In the genomic region with DNA sequence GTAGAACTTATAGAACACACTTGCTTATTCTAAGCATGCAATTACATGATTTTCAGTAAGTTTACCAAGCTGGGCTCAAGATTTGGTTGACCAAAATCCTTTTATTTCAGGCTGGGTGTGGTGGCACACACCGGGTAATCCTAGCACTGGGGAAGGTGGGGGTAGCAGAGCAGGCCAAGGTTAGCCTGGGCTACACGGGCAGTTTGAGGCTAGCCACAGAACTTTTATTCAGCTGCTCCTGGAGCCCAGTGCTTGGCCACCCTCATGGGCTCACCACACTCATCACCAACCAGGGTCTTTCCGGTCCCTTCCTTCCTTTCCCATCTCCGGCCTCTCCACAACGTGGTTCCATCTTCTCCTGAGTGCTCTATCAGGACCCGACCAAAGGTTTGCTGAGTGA, we compare ENCODE assay signal across 9 mouse cellular contexts. TPM values are rescaled to one million over a fixed set of nuclear protein-coding genes. Genes with fewer than 3 reads are reported as not detected.
DNase-seq lines count a peak whose midpoint lies in the region; ATAC-seq lines count a peak whose summit lies in the region.
"Had no signal": no experiment of that assay in that cellular context is flagged by ENCODE, and none has a peak within 500 bp of the region (broad histone marks: within the 10 kb centered on the region; RNA-seq: fewer than 3 reads in every experiment).

No protein-coding gene starts in this region.

- H3K36me3 ChIP-seq in heart, embryonic 11.5 days (ENCODE audit: control insufficient read depth, insufficient read depth, low read length), result no peaks in the 10 kb centered on the region
- H3K36me3 ChIP-seq in kidney, embryonic 14.5 days (ENCODE audit: control insufficient read depth, insufficient read depth, low read length), result no peaks in the 10 kb centered on the region
- H3K36me3 ChIP-seq in neural tube, embryonic 13.5 days, result no peaks in the 10 kb centered on the region
- no peaks in the 10 kb centered on the region for H3K36me3 ChIP-seq in stomach, embryonic 14.5 days (ENCODE audit: control insufficient read depth, insufficient read depth, low read length)

- H3K4me1 ChIP-seq in heart, embryonic 11.5 days (ENCODE audit: control insufficient read depth, insufficient read depth, low read length), result peaks cover 14% of the 10 kb centered on the region
- peaks cover 16% of the 10 kb centered on the region for H3K4me1 ChIP-seq in kidney, embryonic 14.5 days (ENCODE audit: control insufficient read depth, insufficient read depth, low read length)
- peaks cover 8% of the 10 kb centered on the region for H3K4me1 ChIP-seq in neural tube, embryonic 13.5 days (replicated peaks)
- no peaks in the 10 kb centered on the region for H3K4me1 ChIP-seq in stomach, embryonic 14.5 days (ENCODE audit: control insufficient read depth, insufficient read depth, low read length)

- H3K27ac ChIP-seq in heart, embryonic 11.5 days (ENCODE audit: low read depth, low read length), result 0 out of 2 replicates have a peak overlapping the region, but pooled peaks have one; percentile 46
- H3K27ac ChIP-seq in kidney, embryonic 14.5 days (ENCODE audit: low read depth, low read length), result peak overlapping the region; percentile 42; the same call in 1 of the 2 replicates
- no peak overlapping the region for H3K27ac ChIP-seq in neural tube, embryonic 13.5 days (replicated peaks)
- H3K27ac ChIP-seq in stomach, embryonic 14.5 days (ENCODE audit: low read length), result no peak overlapping the region

- H3K9ac ChIP-seq in heart, embryonic 11.5 days (ENCODE audit: low read depth, low read length), result no peak overlapping the region; the same call in 1 of the 2 replicates
- H3K9ac ChIP-seq in kidney, embryonic 14.5 days (ENCODE audit: low read depth, low read length), result no peak overlapping the region; the same call in 1 of the 2 replicates
- no peak overlapping the region for H3K9ac ChIP-seq in neural tube, embryonic 13.5 days
- H3K9ac ChIP-seq in stomach, embryonic 14.5 days (replicated peaks; ENCODE audit: low read depth, low read length), result no peak overlapping the region

- no peak overlapping the region; the same call in none of the 2 replicates for H3K4me2 ChIP-seq in heart, embryonic 11.5 days
- no peak overlapping the region for H3K4me2 ChIP-seq in kidney, embryonic 14.5 days (replicated peaks; ENCODE audit: low read depth, low read length)
- H3K4me2 ChIP-seq in neural tube, embryonic 13.5 days, result no peak overlapping the region
- H3K4me2 ChIP-seq in stomach, embryonic 14.5 days (replicated peaks; ENCODE audit: low read depth, low read length), result 0 out of 2 replicates have a peak overlapping the region, but pooled peaks have one; percentile 6

- WGBS in heart, embryonic 11.5 days (ENCODE audit: insufficient replicate concordance), result 51% methylated on average over 6 of the region's 6 CpGs
- WGBS in kidney, embryonic 14.5 days, result 56% methylated on average over 6 of the region's 6 CpGs
- 63% methylated on average over 6 of the region's 6 CpGs for WGBS in neural tube, embryonic 13.5 days
- 60% methylated on average over 6 of the region's 6 CpGs for WGBS in stomach, embryonic 14.5 days

- 0 out of 2 replicates have a peak, but pooled peaks cover 2% of the 10 kb centered on the region for H3K27me3 ChIP-seq in heart, embryonic 11.5 days (ENCODE audit: control insufficient read depth, insufficient read depth, low read length)
- no peaks in the 10 kb centered on the region for H3K27me3 ChIP-seq in kidney, embryonic 14.5 days (ENCODE audit: control insufficient read depth, insufficient read depth, low read length)
- H3K27me3 ChIP-seq in neural tube, embryonic 13.5 days, result no peaks in the 10 kb centered on the region; the same call in 1 of the 2 replicates
- no peaks in the 10 kb centered on the region for H3K27me3 ChIP-seq in stomach, embryonic 14.5 days (ENCODE audit: control insufficient read depth, insufficient read depth, low read length)

- no peak for ATAC-seq in heart, embryonic 11.5 days (replicated peaks; ENCODE audit: insufficient number of reproducible peaks, low FRiP score, low TSS enrichment)
- no peak; the same call in 1 of the 2 replicates for ATAC-seq in kidney, embryonic 14.5 days (ENCODE audit: low FRiP score, low TSS enrichment)
- 0 out of 2 replicates have a peak, but pooled peaks have one; percentile 21 for ATAC-seq in neural tube, embryonic 13.5 days (ENCODE audit: low read depth)
- ATAC-seq in stomach, embryonic 14.5 days (ENCODE audit: insufficient number of reproducible peaks, insufficient read depth, low FRiP score, low read depth), result no peak

- no peak for DNase-seq in heart, adult 8-10 months (ENCODE audit: low spot score)
- no peak for DNase-seq in kidney, postnatal 10 days
- no peak for DNase-seq in neural tube, embryonic 10.5 days (ENCODE audit: extremely low spot score, low spot score)
- no peak for DNase-seq in adrenal gland, adult 2 months

- no peaks in the 10 kb centered on the region for H3K9me3 ChIP-seq in heart, embryonic 11.5 days (replicated peaks; ENCODE audit: control insufficient read depth, low read length)
- H3K9me3 ChIP-seq in kidney, embryonic 14.5 days (ENCODE audit: control insufficient read depth, low read length), result no peaks in the 10 kb centered on the region
- H3K9me3 ChIP-seq in neural tube, embryonic 13.5 days, result no peaks in the 10 kb centered on the region
- no peaks in the 10 kb centered on the region for H3K9me3 ChIP-seq in stomach, embryonic 14.5 days (ENCODE audit: control insufficient read depth, low read depth, low read length)

- no peak overlapping the region for H3K4me3 ChIP-seq in heart, embryonic 11.5 days (ENCODE audit: low read depth, low read length)
- H3K4me3 ChIP-seq in kidney, embryonic 14.5 days (ENCODE audit: low read length), result no peak overlapping the region
- H3K4me3 ChIP-seq in neural tube, embryonic 13.5 days, result no peak overlapping the region
- H3K4me3 ChIP-seq in stomach, embryonic 14.5 days (ENCODE audit: low read depth, low read length), result no peak overlapping the region
- H3K4me3 ChIP-seq: erythroblast, embryonic 14.5 days had no signal

RNA-seq across cellular contexts. Expression of gene Rpl11, which starts 17.4 kb away (rescaled TPM):
- polyA plus RNA-seq in heart, embryonic 11.5 days (2014; fragmentation: Nextera tagmentation; extraction: Ambion mirVana), result 287 and 345 TPM in 2 replicates
- total RNA-seq in heart, adult 8-10 months (2022), result 100 to 1,000 TPM; 238 to 318 (median 274) TPM
- 527 and 692 TPM in 2 replicates for polyA plus RNA-seq in kidney, embryonic 14.5 days (2014; fragmentation: Nextera tagmentation; extraction: Ambion mirVana)
- 265 and 313 TPM in 2 replicates for polyA plus RNA-seq in neural tube, embryonic 13.5 days (2015; fragmentation: Nextera tagmentation; extraction: Ambion mirVana)
- 506 and 533 TPM in 2 replicates for polyA plus RNA-seq in stomach, embryonic 14.5 days (2014; fragmentation: Nextera tagmentation; extraction: Ambion mirVana)
- 100 to 1,000 TPM; 582 to 615 TPM for total RNA-seq in adrenal gland, adult 2 months (2021)
- polyA plus RNA-seq in adrenal gland, adult 2 months (2012; rRNA removed), result 162 and 164 TPM in 2 replicates

RNA-seq across cellular contexts. Expression of gene Eloa, which starts 49.0 kb away (rescaled TPM):
- 34.8 and 39.8 TPM in 2 replicates for polyA plus RNA-seq in heart, embryonic 11.5 days (2014; fragmentation: Nextera tagmentation; extraction: Ambion mirVana)
- total RNA-seq in heart, adult 8-10 months (2022), result 10 to 100 TPM; 32.2 to 33.9 (median 33.1) TPM
- polyA plus RNA-seq in kidney, embryonic 14.5 days (2014; fragmentation: Nextera tagmentation; extraction: Ambion mirVana), result 31.5 and 43.7 TPM in 2 replicates
- 26.4 and 29.2 TPM in 2 replicates for polyA plus RNA-seq in neural tube, embryonic 13.5 days (2015; fragmentation: Nextera tagmentation; extraction: Ambion mirVana)
- polyA plus RNA-seq in stomach, embryonic 14.5 days (2014; fragmentation: Nextera tagmentation; extraction: Ambion mirVana), result 39.8 and 43.9 TPM in 2 replicates
- total RNA-seq in adrenal gland, adult 2 months (2021), result 10 to 100 TPM; 40.8 to 46.8 TPM
- 4.2 and 4.4 TPM in 2 replicates for polyA plus RNA-seq in adrenal gland, adult 2 months (2012; rRNA removed)

Comparison
In these comparisons a context has a peak if more than half of its experiments do, and no peak if none do; other contexts are left out.
1. H3K27ac ChIP-seq: peak in heart, embryonic 11.5 days (single experiment) and kidney, embryonic 14.5 days (single experiment); none in neural tube, embryonic 13.5 days (single experiment) and stomach, embryonic 14.5 days (single experiment).